Mouse (Mus musculus) spleen, postnatal 36 days (tissue): ENCODE measurements around the gene Vmn1r185.
"Not testable (repeated sequence)": the region's sequence is repeated elsewhere in the genome, so short reads cannot be mapped to it uniquely, and the experiment has no call there.

Experiments
- DNase-seq, 2 experiments: peaks; one replicate each; pipeline ENCODE4 v3.0.0; 2022; ENCODE audit warnings: low spot score in 2 of 2, mixed read lengths in 1 of 2

The Vmn1r185 gene

GRCm38 (mm10) chr7:26618364-26618763 lies at the start of gene Vmn1r185:
Vmn1r185 (minus strand) TSS chr7:26618464.
- not testable (repeated sequence) for DNase-seq

- not testable (repeated sequence) for DNase-seq
These were observed 49.2 kb upstream of the Vmn1r185 start for GRCm38 (mm10) chr7:26667466-26667865.

GRCm38 (mm10) chr7:26666011-26666410 lies 47.7 kb upstream of the Vmn1r185 start:
- no peak for DNase-seq

DNA sequence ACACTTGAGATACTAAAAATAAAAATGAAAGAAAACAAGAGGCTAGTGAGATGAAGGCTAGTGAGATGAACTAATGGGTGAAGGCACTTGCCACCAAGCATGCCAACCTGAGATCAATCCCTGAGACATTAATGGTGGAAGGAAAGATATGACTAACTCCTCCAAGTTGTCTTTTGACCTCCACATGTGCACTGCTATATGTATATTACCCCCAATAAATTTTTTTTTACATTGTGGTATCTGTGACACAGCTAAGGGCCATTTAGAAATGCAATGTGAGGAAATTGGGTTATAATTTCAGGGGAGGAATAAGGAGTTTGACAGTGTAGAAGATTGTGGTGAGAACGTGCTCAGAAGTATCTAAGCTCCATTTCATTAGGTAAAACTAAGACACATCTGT lies 28.5 kb downstream of the Vmn1r185 start:
- no peak for DNase-seq

DNA sequence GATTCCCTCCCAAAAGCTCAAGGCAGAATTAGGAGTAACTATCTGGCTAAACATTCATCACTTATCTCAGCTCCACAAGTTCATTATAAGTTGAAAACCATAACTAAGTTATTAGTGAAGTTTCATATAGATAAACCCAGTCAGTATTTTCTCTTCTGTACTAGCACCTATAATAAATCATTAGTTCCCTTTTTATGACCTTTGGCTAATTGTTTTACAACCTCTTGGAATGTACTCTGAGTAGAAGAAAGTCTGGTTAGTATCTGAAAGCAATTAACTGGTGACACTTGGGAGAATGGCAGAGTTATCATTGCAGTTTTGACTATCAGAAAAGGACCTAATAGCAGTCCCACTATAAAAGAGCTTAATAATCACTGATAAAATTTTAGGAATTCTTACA lies 29.2 kb downstream of the Vmn1r185 start:
- DNase-seq: no peak
